Mouse (Mus musculus) kidney, embryonic 14.5 days (tissue): Measurements from ENCODE around the gene Ankrd12. TPM values are rescaled to one million over a fixed set of nuclear protein-coding genes. Genes with fewer than 3 reads are reported as not detected.

ENCODE experiments used
- ATAC-seq: fragments of 200-750 bp; cut with Nextera tagmentation; 2 replicates; pipeline ENCODE4 v1.8.0; 2017; ENCODE audit warnings: moderate number of reproducible peaks, mild to moderate bottlenecking, moderate TSS enrichment, moderate library complexity; ENCODE audit not compliant: low FRiP score, low TSS enrichment
- H3K27ac ChIP-seq: fragments of 300-500 bp; sonication (generic); 2 replicates; pipeline ENCODE4 v1.5.1; 2014; ENCODE audit warnings: low read depth, mild to moderate bottlenecking, low read length, moderate library complexity, mixed read lengths
- H3K27me3 ChIP-seq: fragments of 300-500 bp; sonication (generic); 2 replicates; pipeline ENCODE4 v1.6.1; 2014; ENCODE audit warnings: mild to moderate bottlenecking, low read length; ENCODE audit not compliant: control insufficient read depth, insufficient read depth
- H3K36me3 ChIP-seq: fragments of 300-500 bp; sonication (generic); 2 replicates; pipeline ENCODE4 v1.6.1; 2014; ENCODE audit warnings: low read length, mixed read lengths; ENCODE audit not compliant: control insufficient read depth, insufficient read depth
- H3K4me1 ChIP-seq: fragments of 300-500 bp; sonication (generic); 2 replicates; pipeline ENCODE4 v1.6.1; 2014; ENCODE audit warnings: low read length, mixed read lengths; ENCODE audit not compliant: control insufficient read depth, insufficient read depth
- H3K4me2 ChIP-seq: fragments of 300-500 bp; sonication (generic); replicated peaks from 2 replicates; pipeline ENCODE4 v1.6.1; 2014; ENCODE audit warnings: low read depth, mild to moderate bottlenecking, low read length
- H3K4me3 ChIP-seq: fragments of 300-500 bp; sonication (generic); 2 replicates; pipeline ENCODE4 v1.5.1; 2014; ENCODE audit warnings: mild to moderate bottlenecking, low read length
- H3K9ac ChIP-seq: fragments of 300-500 bp; sonication (generic); 2 replicates; pipeline ENCODE4 v1.6.1; 2014; ENCODE audit warnings: low read depth, mild to moderate bottlenecking, low read length, moderate library complexity
- H3K9me3 ChIP-seq: fragments of 300-500 bp; sonication (generic); 2 replicates; pipeline ENCODE4 v1.6.1; 2016; ENCODE audit warnings: low read length; ENCODE audit not compliant: control insufficient read depth
- WGBS: fragments of 180-500 bp; shearing (Covaris S2); extraction: QIAGEN DNeasy Blood & Tissue Kit; methylation state at CpG from one replicate; pipeline ENCODE4 v1.1.7; 2014; 5-methylcytosine and 5-hydroxymethylcytosine counted together
- polyA plus RNA-seq: library from polyadenylated mRNA; unstranded; fragments of >200 nt; fragmentation: Nextera tagmentation; extraction: Ambion mirVana; gene quantifications from 2 replicates; pipeline ENCODE4 v1.2.1, GENCODE M21; 2014

Ankrd12 gene
- polyA plus RNA-seq, 1 experiment from 2014 or later, result 21.3 TPM

DNA sequence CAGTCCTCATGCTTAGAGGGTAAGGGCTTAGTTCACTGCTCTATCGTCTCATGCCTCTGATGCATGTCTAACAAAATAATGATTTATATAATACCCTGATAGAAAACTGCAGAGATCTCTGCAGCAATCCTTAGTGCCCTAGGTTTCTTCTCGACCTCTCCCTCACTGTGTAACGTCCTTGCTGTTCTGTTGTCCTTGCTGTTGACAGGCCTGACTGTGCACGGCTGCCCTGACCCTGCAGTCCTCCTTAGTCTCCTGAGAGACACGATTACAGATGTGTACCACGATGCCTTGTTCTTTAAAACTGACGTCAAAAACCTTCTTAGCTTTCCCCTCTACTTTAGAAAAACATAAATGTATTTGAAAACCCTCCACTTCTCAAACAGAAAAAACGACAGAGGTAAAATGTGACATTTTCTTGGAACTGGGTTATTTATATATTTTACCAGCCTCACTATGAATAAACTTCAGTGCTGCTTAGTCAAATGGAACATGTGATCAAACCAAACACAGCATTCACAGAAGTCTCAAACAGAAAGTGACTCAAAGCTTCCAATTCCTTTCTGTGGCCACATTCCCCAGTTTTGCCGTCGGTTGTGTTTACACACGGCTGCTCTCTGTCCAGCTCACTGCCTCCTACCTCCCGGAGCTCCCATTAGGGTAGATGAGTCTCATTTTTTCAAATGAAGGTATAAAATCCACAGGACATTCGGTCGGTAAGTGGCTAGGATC is 137.3 kb downstream of the Ankrd12 start:
- Histone ChIP-seq H3K4me3 (no peak overlapping the region), H3K36me3 (peaks cover 19% of the 10 kb centered on the region), H3K4me2 (0 out of 2 replicates have a peak overlapping the region, but pooled peaks have one; percentile 10), H3K27me3 (no peaks in the 10 kb centered on the region), H3K4me1 (peaks cover 27% of the 10 kb centered on the region), H3K9ac (no peak overlapping the region), H3K9me3 (no peaks in the 10 kb centered on the region), H3K27ac (peak overlapping the region; percentile 17; the same call in 1 of the 2 replicates)
- ATAC-seq, result no peak
- 53% methylated on average over 14 of the region's 14 CpGs for WGBS

DNA sequence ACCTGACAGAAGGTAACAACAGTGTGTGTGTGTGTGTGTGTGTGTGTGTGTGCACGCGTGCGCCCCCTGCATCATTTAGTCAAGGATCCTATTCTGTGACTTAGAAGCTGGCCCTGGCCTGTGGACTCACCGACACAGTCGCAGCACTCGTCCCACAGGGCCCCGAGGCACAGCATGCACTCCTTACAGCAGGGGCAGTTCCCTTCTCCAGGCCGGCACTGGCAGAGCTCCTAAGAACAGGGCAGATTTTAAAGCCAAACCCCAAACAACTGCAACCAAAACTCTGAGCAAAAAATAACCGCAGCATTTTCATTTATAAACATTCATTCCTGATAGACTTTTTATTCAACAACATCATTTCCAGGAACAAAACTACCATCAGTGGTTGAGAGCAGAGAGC is 139.2 kb downstream of the Ankrd12 start:
- H3K4me3 ChIP-seq, result no peak overlapping the region
- no peaks in the 10 kb centered on the region for H3K27me3 ChIP-seq
- no peak overlapping the region for H3K9ac ChIP-seq
- H3K36me3 ChIP-seq, result peaks cover 25% of the 10 kb centered on the region
- H3K27ac ChIP-seq, result no peak overlapping the region
- 96% methylated on average over 9 of the region's 9 CpGs for WGBS
- H3K4me2 ChIP-seq, result no peak overlapping the region
- ATAC-seq, result no peak
- 0 out of 2 replicates have a peak, but pooled peaks cover 3% of the 10 kb centered on the region for H3K9me3 ChIP-seq
- H3K4me1 ChIP-seq, result peaks cover 27% of the 10 kb centered on the region

DNA sequence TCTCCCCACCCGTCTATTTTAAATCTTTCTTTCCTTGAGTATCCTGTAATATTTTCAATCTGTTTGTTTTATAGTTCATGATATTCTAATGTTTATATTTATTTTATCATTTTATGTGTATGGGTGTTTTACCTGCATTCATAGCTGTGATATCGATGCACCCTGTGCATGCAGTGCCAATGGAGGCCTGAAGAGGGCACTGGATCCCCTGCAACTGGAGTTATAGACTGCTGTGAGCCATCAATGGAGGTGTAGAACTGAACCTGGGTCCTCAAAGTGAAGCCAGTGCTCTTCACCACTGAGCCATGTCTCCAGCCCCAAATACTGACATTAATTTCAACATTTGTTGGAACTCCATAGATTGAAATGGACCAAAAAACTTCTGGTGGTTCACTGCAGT is 143.1 kb downstream of the Ankrd12 start:
- 95% methylated on average over 2 of the region's 2 CpGs for WGBS

DNA sequence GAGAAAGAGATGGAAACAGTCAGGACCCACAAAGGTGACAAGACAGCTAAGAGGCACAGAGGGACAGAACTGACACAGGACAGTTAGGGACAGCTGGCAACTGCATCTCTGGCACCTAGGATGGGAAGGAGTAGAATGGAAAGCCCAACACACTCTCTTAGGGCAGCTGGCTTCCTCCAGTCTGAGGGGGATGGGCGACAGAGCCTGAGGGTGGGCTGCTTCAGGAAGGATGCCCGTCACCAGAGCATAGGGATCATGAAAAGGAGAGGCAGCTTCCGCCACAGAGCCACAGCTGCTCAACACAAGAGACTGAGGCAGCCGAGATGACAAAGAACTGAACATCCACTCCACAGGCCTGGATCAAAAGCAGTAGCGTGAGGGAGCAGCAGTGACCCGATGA is 145.4 kb downstream of the Ankrd12 start:
- Histone ChIP-seq H3K9me3 (0 out of 2 replicates have a peak, but pooled peaks cover 3% of the 10 kb centered on the region), H3K27me3 (no peaks in the 10 kb centered on the region), H3K27ac (no peak overlapping the region), H3K4me2 (no peak overlapping the region), H3K36me3 (peaks cover 29% of the 10 kb centered on the region), H3K4me1 (0 out of 2 replicates have a peak, but pooled peaks cover 5% of the 10 kb centered on the region), H3K4me3 (no peak overlapping the region), H3K9ac (no peak overlapping the region)
- 57% methylated on average over 6 of the region's 6 CpGs for WGBS
- no peak for ATAC-seq

More for the DNA sequence above, 143.1 kb downstream of the Ankrd12 start:
- Histone ChIP-seq H3K4me2 (no peak overlapping the region), H3K4me1 (0 out of 2 replicates have a peak, but pooled peaks cover 5% of the 10 kb centered on the region), H3K27me3 (no peaks in the 10 kb centered on the region), H3K9ac (no peak overlapping the region), H3K4me3 (no peak overlapping the region), H3K27ac (no peak overlapping the region), H3K36me3 (peaks cover 27% of the 10 kb centered on the region), H3K9me3 (0 out of 2 replicates have a peak, but pooled peaks cover 3% of the 10 kb centered on the region)
- no peak for ATAC-seq

DNA sequence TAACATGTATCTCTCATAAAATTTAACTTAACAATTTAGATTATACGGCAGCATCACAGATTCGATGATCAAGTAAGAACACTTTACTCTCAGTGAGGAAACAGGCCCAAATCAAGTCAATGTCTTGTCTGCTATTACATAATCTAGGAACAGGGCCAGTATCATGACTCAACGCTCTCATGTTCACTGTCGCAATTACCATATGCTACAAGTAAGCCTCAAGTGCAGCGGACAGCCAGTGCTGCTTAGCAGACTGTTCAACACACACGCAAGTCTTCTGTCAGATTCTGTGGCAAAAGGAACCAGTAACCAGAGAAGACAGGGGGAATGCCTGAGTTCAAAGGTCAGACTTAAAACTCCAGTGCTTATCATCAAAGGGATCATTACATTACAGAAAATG is 145.9 kb downstream of the Ankrd12 start:
- Histone ChIP-seq H3K27ac (no peak overlapping the region), H3K9ac (no peak overlapping the region), H3K27me3 (no peaks in the 10 kb centered on the region), H3K36me3 (peaks cover 29% of the 10 kb centered on the region), H3K4me3 (no peak overlapping the region), H3K4me2 (no peak overlapping the region), H3K9me3 (0 out of 2 replicates have a peak, but pooled peaks cover 3% of the 10 kb centered on the region), H3K4me1 (0 out of 2 replicates have a peak, but pooled peaks cover 5% of the 10 kb centered on the region)
- 75% methylated on average over 6 of the region's 6 CpGs for WGBS
- ATAC-seq, result no peak

DNA sequence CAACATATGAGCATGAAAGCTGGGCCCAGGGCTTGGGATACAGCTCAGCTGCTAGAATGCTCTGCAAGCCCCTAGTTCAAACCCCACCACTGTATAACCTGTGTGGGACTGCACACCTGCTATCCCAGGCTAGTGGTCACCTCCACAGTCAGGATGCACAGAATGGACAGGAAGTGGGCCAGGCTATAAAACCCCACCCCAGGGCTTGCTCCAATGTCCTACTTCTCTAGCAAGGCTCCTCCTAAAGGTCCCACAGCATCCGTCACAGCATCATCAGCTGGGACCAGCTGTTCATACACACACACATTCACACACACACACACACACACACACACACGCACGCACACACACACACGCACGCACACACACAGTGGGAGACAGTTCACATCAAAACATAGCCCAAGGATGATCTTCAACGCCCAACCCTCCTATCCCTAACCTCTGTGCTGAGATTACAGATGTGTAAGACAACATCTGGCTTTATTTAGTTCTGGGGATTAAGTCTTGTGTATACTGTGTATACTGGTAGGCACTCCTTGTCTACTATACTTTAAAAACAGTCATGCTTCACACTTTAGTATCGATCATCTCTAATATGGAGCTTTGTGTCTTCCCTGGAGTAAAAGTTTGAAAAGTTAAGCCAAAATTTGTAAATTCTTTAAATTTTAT is 146.6 kb downstream of the Ankrd12 start:
- Histone ChIP-seq H3K4me2 (no peak overlapping the region), H3K4me1 (0 out of 2 replicates have a peak, but pooled peaks cover 5% of the 10 kb centered on the region), H3K36me3 (peaks cover 34% of the 10 kb centered on the region), H3K4me3 (no peak overlapping the region), H3K27me3 (no peaks in the 10 kb centered on the region), H3K9ac (no peak overlapping the region), H3K9me3 (0 out of 2 replicates have a peak, but pooled peaks cover 3% of the 10 kb centered on the region), H3K27ac (no peak overlapping the region)
- WGBS, result 93% methylated on average over 7 of the region's 7 CpGs
- no peak for ATAC-seq

DNA sequence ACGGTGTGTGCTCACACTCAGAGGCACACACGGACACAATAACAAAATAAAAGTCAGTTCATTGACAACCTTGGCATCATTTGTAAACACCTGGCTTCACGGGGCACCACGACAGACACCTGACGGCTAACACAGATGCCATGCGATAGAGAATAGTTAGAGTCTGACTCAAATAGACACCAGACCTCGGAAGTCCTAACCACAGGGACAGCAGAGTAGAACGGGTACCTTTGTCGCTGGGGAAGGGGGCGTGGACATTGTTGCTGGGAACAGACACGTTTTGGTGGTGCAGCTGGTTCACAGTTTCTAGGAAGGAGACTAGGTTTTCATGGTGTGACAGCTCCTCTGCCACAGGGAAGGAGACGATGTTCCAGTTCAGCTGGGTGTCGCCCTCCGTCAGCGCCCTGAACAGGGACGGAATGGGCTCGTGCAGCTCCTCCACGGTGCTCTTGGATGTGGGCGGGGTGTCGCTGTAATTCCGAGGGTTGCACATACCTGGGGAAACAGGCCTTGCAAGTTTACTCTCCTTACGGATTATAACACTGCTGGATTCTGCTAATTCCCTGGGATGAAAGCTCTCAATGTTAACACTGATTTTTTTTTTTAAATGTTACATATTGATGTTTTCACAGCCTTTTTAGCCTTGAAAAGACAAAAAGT is 147.4 kb downstream of the Ankrd12 start:
- ATAC-seq, result no peak
- 80% methylated on average over 22 of the region's 22 CpGs for WGBS
- Histone ChIP-seq H3K4me1 (0 out of 2 replicates have a peak, but pooled peaks cover 5% of the 10 kb centered on the region), H3K9me3 (0 out of 2 replicates have a peak, but pooled peaks cover 3% of the 10 kb centered on the region), H3K27me3 (no peaks in the 10 kb centered on the region), H3K4me2 (no peak overlapping the region), H3K27ac (no peak overlapping the region), H3K36me3 (peaks cover 39% of the 10 kb centered on the region), H3K4me3 (no peak overlapping the region), H3K9ac (no peak overlapping the region)

DNA sequence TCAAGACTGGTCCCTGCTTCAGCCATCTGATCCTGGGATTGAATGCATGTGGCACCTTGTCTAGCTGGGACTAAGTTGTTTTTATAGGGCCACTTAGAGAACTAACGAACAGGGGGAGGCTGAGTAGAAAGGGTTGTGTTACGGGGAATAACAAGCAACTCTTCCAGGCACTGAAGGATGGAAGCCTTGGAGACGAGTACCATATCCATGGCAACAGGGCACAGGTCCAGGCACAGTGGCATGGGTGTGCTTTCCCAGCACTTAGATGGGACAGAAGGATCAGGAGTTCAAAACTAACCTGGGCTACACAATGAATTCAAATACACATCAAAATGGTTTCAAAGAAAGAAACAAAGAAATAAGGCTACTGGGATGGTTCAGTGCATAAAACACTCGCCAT is 149.8 kb downstream of the Ankrd12 start:
- Histone ChIP-seq H3K9ac (no peak overlapping the region), H3K4me1 (0 out of 2 replicates have a peak, but pooled peaks cover 5% of the 10 kb centered on the region), H3K4me2 (no peak overlapping the region), H3K9me3 (no peaks in the 10 kb centered on the region), H3K27me3 (no peaks in the 10 kb centered on the region), H3K4me3 (no peak overlapping the region), H3K27ac (no peak overlapping the region), H3K36me3 (peaks cover 45% of the 10 kb centered on the region)
- no peak for ATAC-seq
- 60% methylated on average over 4 of the region's 4 CpGs for WGBS
